Mouse (Mus musculus) heart, embryonic 15.5 days (tissue): Measurements from ENCODE around the gene Wdr45. TPM values are rescaled to one million over a fixed set of nuclear protein-coding genes. Genes with fewer than 3 reads are reported as not detected.
A peak's percentile ranks its signal among the peaks of the same experiment; 100 is the strongest.
"Not testable (repeated sequence)": the region's sequence is repeated elsewhere in the genome, so short reads cannot be mapped to it uniquely, and the experiment has no call there.

Experiments
- ATAC-seq: fragments of 200-750 bp; cut with Nextera tagmentation; replicated peaks from 2 replicates; pipeline ENCODE4 v1.8.0; 2017; ENCODE audit warnings: low read depth, moderate TSS enrichment; ENCODE audit not compliant: insufficient number of reproducible peaks, insufficient read depth, low FRiP score
- H3K27ac ChIP-seq: fragments of 300-500 bp; sonication (generic); 2 replicates; pipeline ENCODE4 v1.5.1; 2015; ENCODE audit warnings: mild to moderate bottlenecking, inconsistent platforms
- H3K27me3 ChIP-seq: fragments of 300-500 bp; sonication (generic); 2 replicates; pipeline ENCODE4 v1.6.1; 2015; ENCODE audit warnings: inconsistent platforms
- H3K36me3 ChIP-seq: fragments of 300-500 bp; sonication (generic); 2 replicates; pipeline ENCODE4 v1.6.1; 2015; ENCODE audit warnings: mild to moderate bottlenecking, inconsistent platforms
- H3K4me1 ChIP-seq: fragments of 300-500 bp; sonication (generic); replicated peaks from 2 replicates; pipeline ENCODE4 v1.6.1; 2015; ENCODE audit warnings: inconsistent platforms
- H3K4me2 ChIP-seq: fragments of 300-500 bp; sonication (generic); 2 replicates; pipeline ENCODE4 v1.6.1; 2015; ENCODE audit warnings: inconsistent platforms, mild to moderate bottlenecking, moderate library complexity
- H3K4me3 ChIP-seq: fragments of 300-500 bp; sonication (generic); 2 replicates; pipeline ENCODE4 v1.5.1; 2015; ENCODE audit warnings: mild to moderate bottlenecking, inconsistent platforms
- H3K9ac ChIP-seq: fragments of 300-500 bp; sonication (generic); 2 replicates; pipeline ENCODE4 v1.6.1; 2015; ENCODE audit warnings: mild to moderate bottlenecking, inconsistent platforms
- H3K9me3 ChIP-seq: fragments of 300-500 bp; sonication (generic); replicated peaks from 2 replicates; pipeline ENCODE4 v1.6.1; 2016; ENCODE audit warnings: inconsistent platforms
- WGBS: fragments of 180-500 bp; shearing (Covaris S2); methylation state at CpG from one replicate; pipeline ENCODE4 v1.1.7; 2015; ENCODE audit warnings: mixed read lengths; 5-methylcytosine and 5-hydroxymethylcytosine counted together
- polyA plus RNA-seq: library from polyadenylated mRNA; unstranded; fragments of >200 nt; fragmentation: Nextera tagmentation; extraction: Ambion mirVana; gene quantifications from 2 replicates; pipeline ENCODE4 v1.2.1, GENCODE M21; 2015

Gene Wdr45
- polyA plus RNA-seq, 1 experiment from 2014 or later: 25.4 TPM

DNA sequence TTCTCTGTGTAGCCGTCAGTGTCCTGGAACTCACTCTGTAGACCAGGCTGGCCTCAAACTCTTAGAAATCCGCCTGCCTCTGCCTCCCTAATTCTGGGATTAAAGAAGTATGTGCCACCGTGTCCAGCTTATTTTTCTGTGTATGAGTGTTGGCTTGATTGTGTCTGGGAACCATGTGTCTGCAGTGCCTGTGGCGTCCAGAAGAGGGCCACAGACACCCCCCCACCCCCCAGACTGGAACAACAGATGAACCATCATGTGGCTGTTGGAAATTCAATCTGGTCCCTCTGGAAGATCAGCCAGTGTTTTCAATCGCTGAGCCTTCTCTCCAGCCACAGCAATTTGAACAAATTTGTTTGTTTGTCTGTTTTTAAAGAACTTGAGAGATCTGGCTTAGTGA, 29.3 kb downstream of the Wdr45 start:
- Histone ChIP-seq H3K4me3 (no peak overlapping the region), H3K4me2 (no peak overlapping the region), H3K9me3 (no peaks in the 10 kb centered on the region), H3K4me1 (no peaks in the 10 kb centered on the region), H3K27ac (no peak overlapping the region), H3K36me3 (no peaks in the 10 kb centered on the region), H3K27me3 (no peaks in the 10 kb centered on the region), H3K9ac (no peak overlapping the region)
- 46% methylated on average over 5 of the region's 5 CpGs for WGBS
- no peak for ATAC-seq

DNA sequence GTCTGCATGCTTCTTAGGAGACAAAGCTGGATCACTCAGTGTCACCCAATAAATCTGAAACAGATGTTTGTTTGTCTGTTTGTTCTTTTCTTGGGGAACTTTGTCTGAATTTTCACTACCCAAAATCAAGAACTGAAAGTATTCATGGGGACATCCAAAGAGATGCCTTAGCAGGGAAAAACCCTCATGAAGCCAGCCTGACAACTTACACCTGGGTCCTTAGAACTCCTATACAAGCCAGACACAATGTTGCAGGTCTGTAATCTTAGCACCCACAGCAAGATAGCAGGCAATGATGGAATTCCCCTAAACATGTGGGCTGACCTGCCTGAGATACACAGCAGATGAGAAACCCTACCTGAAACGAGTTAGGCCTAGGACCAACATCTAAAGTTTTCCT, 30.8 kb downstream of the Wdr45 start:
- H3K4me3 ChIP-seq: no peak overlapping the region
- H3K9me3 ChIP-seq: no peaks in the 10 kb centered on the region
- no peak overlapping the region for H3K4me2 ChIP-seq
- H3K4me1 ChIP-seq: no peaks in the 10 kb centered on the region
- ATAC-seq: no peak
- H3K36me3 ChIP-seq: no peaks in the 10 kb centered on the region
- 62% methylated on average over 1 of the region's 1 CpGs for WGBS
- H3K9ac ChIP-seq: no peak overlapping the region
- no peak overlapping the region for H3K27ac ChIP-seq
- no peaks in the 10 kb centered on the region for H3K27me3 ChIP-seq

- Histone ChIP-seq H3K27ac (no peak overlapping the region), H3K4me2 (no peak overlapping the region), H3K36me3 (no peaks in the 10 kb centered on the region), H3K9ac (no peak overlapping the region), H3K27me3 (no peaks in the 10 kb centered on the region), H3K4me3 (no peak overlapping the region), H3K9me3 (no peaks in the 10 kb centered on the region), H3K4me1 (no peaks in the 10 kb centered on the region)
- 83% methylated on average over 8 of the region's 8 CpGs for WGBS
- no peak for ATAC-seq
These were observed 31.3 kb downstream of the Wdr45 start for GRCm38 (mm10) chrX:7745429-7745828.

GRCm38 (mm10) chrX:7750432-7751116, 36.4 kb downstream of the Wdr45 start, which contains the start of gene Ccdc120:
TSS of gene Ccdc120 (minus strand) at chrX:7750905.
- no peaks in the 10 kb centered on the region for H3K4me1 ChIP-seq
- H3K9ac ChIP-seq: peak within 1 kb of the TSS; percentile 60
- peak within 1 kb of the TSS; percentile 69 for H3K4me2 ChIP-seq
- no peaks in the 10 kb centered on the region for H3K36me3 ChIP-seq
- peak within 1 kb of the TSS; percentile 72 for H3K4me3 ChIP-seq
- H3K27me3 ChIP-seq: no peaks in the 10 kb centered on the region
- H3K9me3 ChIP-seq: no peaks in the 10 kb centered on the region
- no peak within 1 kb of the TSS for H3K27ac ChIP-seq
- peak; percentile 69 for ATAC-seq
- 6% methylated on average over 50 of the region's 56 CpGs for WGBS

DNA sequence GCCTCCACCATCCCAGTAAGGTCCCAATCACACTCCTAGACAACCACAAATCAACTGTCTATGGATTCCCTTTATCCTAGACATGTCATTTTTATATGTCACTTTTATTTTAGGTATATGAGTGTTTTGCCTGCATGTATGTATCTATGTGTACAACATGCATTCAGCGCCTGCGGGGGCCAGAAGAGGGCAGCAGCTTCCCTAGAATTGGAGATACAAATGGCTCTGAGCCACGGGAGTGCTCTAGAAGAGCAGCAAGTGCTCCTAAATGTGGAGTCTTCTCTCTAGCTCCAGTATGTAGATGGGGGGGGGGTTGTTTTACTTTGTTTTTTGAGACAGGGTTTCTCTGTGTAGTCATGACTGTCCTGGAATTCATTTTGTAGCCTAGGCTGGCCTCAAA, 39.5 kb downstream of the Wdr45 start:
- WGBS: 18% methylated on average over 3 of the region's 3 CpGs
- H3K4me1 ChIP-seq, H3K9ac ChIP-seq, H3K9me3 ChIP-seq, ATAC-seq, H3K27me3 ChIP-seq, H3K4me3 ChIP-seq, H3K36me3 ChIP-seq, H3K27ac ChIP-seq, H3K4me2 ChIP-seq: not testable (repeated sequence)

GRCm38 (mm10) chrX:7762137-7762920, 48.2 kb downstream of the Wdr45 start, which contains the start of gene Tfe3:
TSS of gene Tfe3 (plus strand) at chrX:7762560.
- Histone ChIP-seq H3K9ac (peak within 1 kb of the TSS; percentile 74), H3K4me3 (peak within 1 kb of the TSS; percentile 76), H3K27me3 (no peaks in the 10 kb centered on the region), H3K9me3 (no peaks in the 10 kb centered on the region), H3K4me1 (peaks cover 19% of the 10 kb centered on the region), H3K27ac (peak within 1 kb of the TSS; percentile 81), H3K4me2 (peak within 1 kb of the TSS; percentile 71), H3K36me3 (peaks cover 1% of the 10 kb centered on the region; the same call in 1 of the 2 replicates)
- peak; percentile 96 for ATAC-seq
- 10% methylated on average over 27 of the region's 38 CpGs for WGBS

GRCm38 (mm10) chrX:7762921-7763197, 48.7 kb downstream of the Wdr45 start:
- Histone ChIP-seq H3K4me3 (peak overlapping the region; percentile 76), H3K9ac (peak overlapping the region; percentile 74), H3K9me3 (no peaks in the 10 kb centered on the region), H3K27me3 (no peaks in the 10 kb centered on the region), H3K4me2 (peak overlapping the region; percentile 71), H3K27ac (peak overlapping the region; percentile 81), H3K36me3 (peaks cover 6% of the 10 kb centered on the region), H3K4me1 (peaks cover 19% of the 10 kb centered on the region)
- WGBS: 9% methylated on average over 21 of the region's 21 CpGs
- peak; percentile 11; the same call in 1 of the 2 replicates for ATAC-seq

- Histone ChIP-seq H3K4me3 (peak overlapping the region; percentile 76), H3K9me3 (no peaks in the 10 kb centered on the region), H3K27me3 (no peaks in the 10 kb centered on the region), H3K4me2 (peak overlapping the region; percentile 71), H3K9ac (peak overlapping the region; percentile 74), H3K27ac (peak overlapping the region; percentile 81), H3K4me1 (peaks cover 19% of the 10 kb centered on the region), H3K36me3 (peaks cover 8% of the 10 kb centered on the region)
- WGBS: 9% methylated on average over 22 of the region's 22 CpGs
- no peak for ATAC-seq
These were observed 49.7 kb downstream of the Wdr45 start for GRCm38 (mm10) chrX:7763631-7764393.

DNA sequence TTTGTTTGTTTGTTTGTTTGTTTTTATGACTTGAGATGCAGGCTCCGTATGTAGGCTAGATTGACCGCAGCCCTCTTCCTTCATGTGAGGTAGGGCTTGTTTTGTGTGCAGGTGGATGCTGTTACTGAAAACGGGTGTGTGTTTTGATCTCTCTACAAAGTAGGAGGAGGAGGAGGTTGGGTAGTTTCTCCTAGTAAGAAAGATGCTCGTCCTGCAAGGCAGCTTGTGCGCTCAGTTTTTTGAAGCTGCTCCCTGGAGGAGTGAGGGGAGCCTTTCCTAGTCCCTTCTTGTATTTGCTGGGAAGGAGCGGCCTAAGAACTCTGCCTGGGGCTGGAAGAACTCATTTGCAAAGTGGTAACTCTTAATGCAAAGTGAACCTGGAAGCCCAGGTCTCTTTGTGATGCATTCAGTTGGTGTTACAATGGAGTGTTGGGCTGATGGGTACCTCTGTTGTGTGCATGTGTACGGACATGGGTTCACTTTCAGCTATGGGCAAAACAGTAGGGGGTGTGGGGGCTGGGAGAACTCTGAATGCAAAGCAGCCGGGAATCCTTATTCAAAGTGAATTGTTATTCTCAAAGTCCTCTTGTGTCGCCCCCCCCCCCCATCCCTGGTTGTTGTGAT, 50.6 kb downstream of the Wdr45 start:
- peak overlapping the region; percentile 71 for H3K4me2 ChIP-seq
- H3K9ac ChIP-seq: 0 out of 2 replicates have a peak overlapping the region, but pooled peaks have one; percentile 74
- no peaks in the 10 kb centered on the region for H3K9me3 ChIP-seq
- H3K4me1 ChIP-seq: peaks cover 19% of the 10 kb centered on the region
- WGBS: 22% methylated on average over 9 of the region's 9 CpGs
- no peak for ATAC-seq
- H3K27ac ChIP-seq: 0 out of 2 replicates have a peak overlapping the region, but pooled peaks have one; percentile 47
- peak overlapping the region; percentile 76 for H3K4me3 ChIP-seq
- peaks cover 12% of the 10 kb centered on the region for H3K36me3 ChIP-seq
- H3K27me3 ChIP-seq: no peaks in the 10 kb centered on the region

GRCm38 (mm10) chrX:7765281-7765670, 51.1 kb downstream of the Wdr45 start:
- Histone ChIP-seq H3K4me3 (peak overlapping the region; percentile 76), H3K36me3 (peaks cover 17% of the 10 kb centered on the region), H3K9me3 (no peaks in the 10 kb centered on the region), H3K9ac (no peak overlapping the region), H3K27me3 (no peaks in the 10 kb centered on the region), H3K4me1 (peaks cover 19% of the 10 kb centered on the region), H3K4me2 (peak overlapping the region; percentile 71), H3K27ac (peak overlapping the region; percentile 47; the same call in 1 of the 2 replicates)
- 30% methylated on average over 13 of the region's 13 CpGs for WGBS
- no peak for ATAC-seq

DNA sequence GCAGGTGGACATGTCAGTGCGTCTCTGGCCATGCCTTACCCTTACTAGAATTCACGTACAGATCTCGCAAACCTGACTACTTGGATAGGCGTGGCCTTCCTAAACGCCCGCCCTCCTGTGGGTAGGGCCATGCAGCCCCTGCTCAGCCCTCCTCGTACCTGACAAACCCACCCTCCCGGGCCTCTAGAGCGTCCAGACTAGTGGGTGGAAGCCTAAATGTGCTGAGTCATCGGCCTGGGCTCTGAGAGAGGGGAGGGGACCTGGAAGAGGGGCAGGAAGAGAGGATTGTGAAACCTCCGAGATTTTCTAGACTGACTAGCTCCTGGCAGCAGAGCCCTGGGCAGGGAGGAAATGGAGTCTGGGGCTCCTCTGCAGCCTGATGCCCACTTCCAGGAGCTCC, 51.6 kb downstream of the Wdr45 start:
- Histone ChIP-seq H3K9me3 (no peaks in the 10 kb centered on the region), H3K4me2 (peak overlapping the region; percentile 71), H3K9ac (no peak overlapping the region), H3K36me3 (peaks cover 18% of the 10 kb centered on the region), H3K27ac (peak overlapping the region; percentile 47; the same call in 1 of the 2 replicates), H3K4me3 (peak overlapping the region; percentile 76), H3K4me1 (peaks cover 19% of the 10 kb centered on the region), H3K27me3 (no peaks in the 10 kb centered on the region)
- WGBS: 20% methylated on average over 11 of the region's 11 CpGs
- ATAC-seq: peak; percentile 25; the same call in 1 of the 2 replicates
